Comparison of ENCODE assay signal across 8 mouse cellular contexts in genomic region chr10:69611839-69612340, GRCm38 (mm10).
A peak's percentile ranks its signal among the peaks of the same experiment; 100 is the strongest.
DNase-seq lines count a peak whose midpoint lies in the region; ATAC-seq lines count a peak whose summit lies in the region.

No protein-coding gene starts in this region.

- no peak overlapping the region for H3K9ac ChIP-seq in hindbrain, embryonic 14.5 days
- no peak overlapping the region for H3K9ac ChIP-seq in heart, embryonic 14.5 days (ENCODE audit: low read length)
- 0 out of 2 replicates have a peak overlapping the region, but pooled peaks have one; percentile 36 for H3K9ac ChIP-seq in midbrain, embryonic 13.5 days (replicated peaks)

- DNase-seq in hindbrain, embryonic 14.5 days (ENCODE audit: low spot score): peak; percentile 76
- no peak for DNase-seq in hindbrain, embryonic 10.5 days (ENCODE audit: low spot score)
- peak; percentile 90 for DNase-seq in brain, adult 2 months (ENCODE audit: low read depth, low spot score)
- peak; percentile 60 to 71 for DNase-seq in kidney, postnatal 25 days
- no peak for DNase-seq in urinary bladder, postnatal 25 days (ENCODE audit: low spot score)
- no peak for DNase-seq in liver

- peak overlapping the region; percentile 7; the same call in 1 of the 2 replicates for H3K27ac ChIP-seq in hindbrain, embryonic 14.5 days
- no peak overlapping the region for H3K27ac ChIP-seq in hindbrain, embryonic 10.5 days
- H3K27ac ChIP-seq in heart, embryonic 14.5 days (replicated peaks in 1 of 2; ENCODE audit: control insufficient read depth in 1 of 2, insufficient read depth in 1 of 2, low read depth in 2 of 2, low read length in 2 of 2): peak overlapping the region; percentile 24 to 63
- no peak overlapping the region for H3K27ac ChIP-seq in midbrain, embryonic 13.5 days

- no peaks in the 10 kb centered on the region for H3K27me3 ChIP-seq in hindbrain, embryonic 14.5 days (ENCODE audit: control insufficient read depth, insufficient read depth, low read length)
- no peaks in the 10 kb centered on the region for H3K27me3 ChIP-seq in hindbrain, embryonic 10.5 days (ENCODE audit: insufficient read depth, poor library complexity, severe bottlenecking)
- H3K27me3 ChIP-seq in heart, embryonic 14.5 days (ENCODE audit: control insufficient read depth, insufficient read depth, low read length): no peaks in the 10 kb centered on the region
- H3K27me3 ChIP-seq in midbrain, embryonic 13.5 days: no peaks in the 10 kb centered on the region

- H3K4me2 ChIP-seq in hindbrain, embryonic 14.5 days (replicated peaks): no peak overlapping the region
- no peak overlapping the region for H3K4me2 ChIP-seq in heart, embryonic 14.5 days (ENCODE audit: low read length)
- no peak overlapping the region for H3K4me2 ChIP-seq in midbrain, embryonic 13.5 days (replicated peaks)

- no peak overlapping the region for H3K4me3 ChIP-seq in hindbrain, embryonic 14.5 days (replicated peaks; ENCODE audit: low read length)
- no peak overlapping the region for H3K4me3 ChIP-seq in hindbrain, embryonic 10.5 days
- H3K4me3 ChIP-seq in heart, embryonic 14.5 days (ENCODE audit: control insufficient read depth in 1 of 2, insufficient read depth in 1 of 2, low read depth in 1 of 2, low read length in 2 of 2): no peak overlapping the region
- no peak overlapping the region for H3K4me3 ChIP-seq in midbrain, embryonic 13.5 days (replicated peaks)

- H3K36me3 ChIP-seq in hindbrain, embryonic 14.5 days (replicated peaks; ENCODE audit: control insufficient read depth, insufficient read depth): no peaks in the 10 kb centered on the region
- H3K36me3 ChIP-seq in hindbrain, embryonic 10.5 days: no peaks in the 10 kb centered on the region
- H3K36me3 ChIP-seq in heart, embryonic 14.5 days (ENCODE audit: control insufficient read depth, insufficient read depth, low read length): no peaks in the 10 kb centered on the region
- H3K36me3 ChIP-seq in midbrain, embryonic 13.5 days: 0 out of 2 replicates have a peak, but pooled peaks cover 4% of the 10 kb centered on the region

- no peaks in the 10 kb centered on the region for H3K9me3 ChIP-seq in hindbrain, embryonic 14.5 days (ENCODE audit: control insufficient read depth, low read length)
- no peaks in the 10 kb centered on the region for H3K9me3 ChIP-seq in hindbrain, embryonic 10.5 days
- no peaks in the 10 kb centered on the region for H3K9me3 ChIP-seq in heart, embryonic 14.5 days (ENCODE audit: control insufficient read depth, low read length)
- no peaks in the 10 kb centered on the region for H3K9me3 ChIP-seq in midbrain, embryonic 13.5 days

- WGBS in hindbrain, embryonic 14.5 days: 67% methylated on average over 5 of the region's 5 CpGs
- WGBS in hindbrain, embryonic 10.5 days: 90% methylated on average over 5 of the region's 5 CpGs
- 22% methylated on average over 5 of the region's 5 CpGs for WGBS in heart, embryonic 14.5 days
- WGBS in midbrain, embryonic 13.5 days: 86% methylated on average over 5 of the region's 5 CpGs

- ATAC-seq in hindbrain, embryonic 14.5 days (ENCODE audit: low FRiP score): peak; percentile 65; the same call in 1 of the 2 replicates
- ATAC-seq in heart, embryonic 14.5 days (ENCODE audit: insufficient number of reproducible peaks, insufficient read depth, low FRiP score, low read depth): peak; percentile 70
- ATAC-seq in midbrain, embryonic 13.5 days: peak; percentile 62

- peaks cover 15% of the 10 kb centered on the region for H3K4me1 ChIP-seq in hindbrain, embryonic 14.5 days (replicated peaks; ENCODE audit: control insufficient read depth, insufficient read depth, low read length)
- no peaks in the 10 kb centered on the region for H3K4me1 ChIP-seq in hindbrain, embryonic 10.5 days (replicated peaks)
- H3K4me1 ChIP-seq in heart, embryonic 14.5 days (ENCODE audit: control insufficient read depth in 2 of 2, insufficient read depth in 2 of 2, low read length in 2 of 2): peaks cover 4 to 23% of the 10 kb centered on the region in 2 experiments
- H3K4me1 ChIP-seq in midbrain, embryonic 13.5 days (replicated peaks): peaks cover 14% of the 10 kb centered on the region

Comparison
In these comparisons a context has a peak if more than half of its experiments do, and no peak if none do; other contexts are left out.
1. DNase-seq: peak in hindbrain, embryonic 14.5 days (single experiment), brain, adult 2 months (single experiment) and kidney, postnatal 25 days (2 of 2); none in hindbrain, embryonic 10.5 days (single experiment), urinary bladder, postnatal 25 days (single experiment) and liver (single experiment).
2. H3K27ac ChIP-seq: peak in hindbrain, embryonic 14.5 days (single experiment) and heart, embryonic 14.5 days (2 of 2); none in hindbrain, embryonic 10.5 days (single experiment) and midbrain, embryonic 13.5 days (single experiment).
3. Peak in every context shown above with its lines, with median percentiles within 50 percentile points of each other: ATAC-seq.